Mouse (Mus musculus): ENCODE results near the gene R3hdm2. TPM values are rescaled to one million over a fixed set of nuclear protein-coding genes. Genes with fewer than 3 reads are reported as not detected.

R3hdm2 gene
- polyA plus RNA-seq (2014; fragmentation: Nextera tagmentation; extraction: Ambion mirVana) = 32.8 and 36.3 TPM in 2 replicates

DNA sequence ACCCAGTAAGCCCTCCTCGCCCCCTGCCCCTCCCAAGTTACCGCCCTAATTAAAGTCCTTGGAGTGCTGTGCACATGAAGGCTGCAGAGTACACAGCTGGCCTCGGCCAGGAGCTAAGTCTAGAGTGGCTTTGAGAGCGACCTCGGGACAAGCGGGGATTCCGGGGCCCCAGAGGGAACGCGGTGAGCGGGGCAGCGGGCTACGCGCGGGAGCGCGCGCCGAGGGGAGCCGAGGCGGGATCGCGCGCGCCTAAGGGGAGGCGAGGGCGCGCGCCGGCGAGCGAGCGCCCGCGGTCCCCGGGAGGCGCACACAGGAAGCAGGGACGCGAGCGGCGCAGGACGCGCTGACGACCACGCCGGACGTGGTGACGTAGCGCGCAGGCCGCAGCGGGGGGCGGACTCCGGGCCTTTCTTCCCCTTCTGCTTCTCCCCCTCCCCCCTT, at the start of gene R3hdm2:
TSS of gene R3hdm2 (plus strand) at position 77 of the 441 bp plus-strand sequence.
- ATAC-seq (ENCODE audit: insufficient number of reproducible peaks, insufficient read depth, low FRiP score, low read depth) = peak; percentile 97
- Histone ChIP-seq H3K9me3 (ENCODE audit: control insufficient read depth, low read length) (no peaks in the 10 kb centered on the region), H3K27me3 (ENCODE audit: control insufficient read depth, insufficient read depth, low read length) (no peaks in the 10 kb centered on the region), H3K4me3 (ENCODE audit: control insufficient read depth in 1 of 2, insufficient read depth in 1 of 2, low read depth in 1 of 2, low read length in 2 of 2) (peak within 1 kb of the TSS; percentile 64 to 71), H3K4me1 (ENCODE audit: control insufficient read depth in 2 of 2, insufficient read depth in 2 of 2, low read length in 2 of 2) (peaks cover 2 to 24% of the 10 kb centered on the region in 2 experiments), H3K36me3 (ENCODE audit: control insufficient read depth, insufficient read depth, low read length) (no peaks in the 10 kb centered on the region), H3K4me2 (ENCODE audit: low read length) (peak within 1 kb of the TSS; percentile 79), H3K9ac (ENCODE audit: low read length) (peak within 1 kb of the TSS; percentile 94), H3K27ac (replicated peaks in 1 of 2; ENCODE audit: control insufficient read depth in 1 of 2, insufficient read depth in 1 of 2, low read depth in 2 of 2, low read length in 2 of 2) (peak within 1 kb of the TSS; percentile 94 to 98)
- under 1% methylated on average over 38 of the region's 53 CpGs for WGBS

DNA sequence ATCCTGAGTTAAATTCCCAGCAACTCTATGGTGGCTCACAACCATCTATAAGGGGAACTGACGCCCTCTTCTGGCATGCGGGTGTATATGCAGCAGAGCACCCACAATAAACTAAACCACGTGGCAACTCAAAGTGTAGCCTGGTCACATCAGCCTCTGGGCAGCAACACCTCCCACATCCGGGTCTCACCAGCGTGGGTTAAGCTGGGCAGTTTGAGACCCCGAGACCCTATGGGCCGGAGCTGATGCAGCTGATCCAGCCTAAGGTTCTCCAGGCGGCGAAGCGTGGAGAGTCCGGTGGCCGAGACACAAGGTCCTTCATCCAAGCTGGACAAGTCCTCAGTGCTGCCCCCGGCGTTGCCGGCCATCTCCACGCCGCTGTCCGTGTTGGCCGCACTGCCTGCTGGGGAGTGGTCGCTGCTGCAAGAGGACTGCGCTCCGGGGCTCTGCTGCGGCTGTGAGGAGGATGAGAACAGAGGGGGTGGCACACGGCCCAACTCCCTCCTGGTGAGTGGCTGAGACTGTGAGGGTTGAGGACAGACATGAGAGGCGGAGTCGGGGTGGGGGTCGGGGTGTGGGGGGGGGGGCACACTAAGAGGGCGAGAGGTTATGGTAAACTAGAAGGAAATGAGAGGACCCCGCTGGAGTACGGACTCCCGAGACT, 47.8 kb upstream of the R3hdm2 start:
- peaks cover 48% of the 10 kb centered on the region for H3K27me3 ChIP-seq (ENCODE audit: control insufficient read depth, insufficient read depth, low read length)
- peak overlapping the region; percentile 0 to 25; a peak in 1 of 4 replicates for H3K4me3 ChIP-seq (ENCODE audit: control insufficient read depth in 1 of 2, insufficient read depth in 1 of 2, low read depth in 1 of 2, low read length in 2 of 2)
- H3K36me3 ChIP-seq (ENCODE audit: control insufficient read depth, insufficient read depth, low read length) = no peaks in the 10 kb centered on the region
- H3K4me1 ChIP-seq (ENCODE audit: control insufficient read depth in 2 of 2, insufficient read depth in 2 of 2, low read length in 2 of 2) = no peaks in the 10 kb centered on the region; a peak in 1 of 4 replicates
- no peaks in the 10 kb centered on the region for H3K9me3 ChIP-seq (ENCODE audit: control insufficient read depth, low read length)
- H3K27ac ChIP-seq (replicated peaks in 1 of 2; ENCODE audit: control insufficient read depth in 1 of 2, insufficient read depth in 1 of 2, low read depth in 2 of 2, low read length in 2 of 2) = no peak overlapping the region
- peak overlapping the region; percentile 25; the same call in 1 of the 2 replicates for H3K9ac ChIP-seq (ENCODE audit: low read length)
- ATAC-seq (ENCODE audit: insufficient number of reproducible peaks, insufficient read depth, low FRiP score, low read depth) = no peak
- 25% methylated on average over 31 of the region's 31 CpGs for WGBS
- peak overlapping the region; percentile 49 for H3K4me2 ChIP-seq (ENCODE audit: low read length)

DNA sequence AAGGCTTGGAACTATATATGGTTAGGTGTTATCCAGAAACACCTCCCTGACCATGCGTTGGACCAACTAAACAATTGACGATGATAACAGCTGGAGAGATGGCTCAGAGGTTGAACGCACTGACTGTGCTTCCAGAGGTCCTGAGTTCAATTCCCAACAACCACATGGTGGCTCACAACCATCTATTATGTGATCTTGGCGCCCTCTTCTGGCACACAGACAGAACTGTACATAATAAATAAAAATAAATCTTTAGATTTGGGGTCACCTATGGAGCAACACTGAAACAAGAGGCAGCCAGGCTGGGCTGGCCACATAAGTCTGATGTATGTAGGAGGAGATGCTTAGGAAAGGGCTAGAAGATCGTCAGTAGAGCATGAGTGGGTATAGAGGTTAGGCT, 47.0 kb upstream of the R3hdm2 start:
- H3K4me3 ChIP-seq (ENCODE audit: control insufficient read depth in 1 of 2, insufficient read depth in 1 of 2, low read depth in 1 of 2, low read length in 2 of 2) = no peak overlapping the region
- H3K9ac ChIP-seq (ENCODE audit: low read length) = no peak overlapping the region
- peaks cover 47% of the 10 kb centered on the region for H3K27me3 ChIP-seq (ENCODE audit: control insufficient read depth, insufficient read depth, low read length)
- no peak overlapping the region for H3K27ac ChIP-seq (replicated peaks in 1 of 2; ENCODE audit: control insufficient read depth in 1 of 2, insufficient read depth in 1 of 2, low read depth in 2 of 2, low read length in 2 of 2)
- WGBS = 55% methylated on average over 5 of the region's 5 CpGs
- H3K4me2 ChIP-seq (ENCODE audit: low read length) = no peak overlapping the region
- H3K36me3 ChIP-seq (ENCODE audit: control insufficient read depth, insufficient read depth, low read length) = no peaks in the 10 kb centered on the region
- H3K9me3 ChIP-seq (ENCODE audit: control insufficient read depth, low read length) = no peaks in the 10 kb centered on the region
- no peaks in the 10 kb centered on the region for H3K4me1 ChIP-seq (ENCODE audit: control insufficient read depth in 2 of 2, insufficient read depth in 2 of 2, low read length in 2 of 2)
- ATAC-seq (ENCODE audit: insufficient number of reproducible peaks, insufficient read depth, low FRiP score, low read depth) = no peak

DNA sequence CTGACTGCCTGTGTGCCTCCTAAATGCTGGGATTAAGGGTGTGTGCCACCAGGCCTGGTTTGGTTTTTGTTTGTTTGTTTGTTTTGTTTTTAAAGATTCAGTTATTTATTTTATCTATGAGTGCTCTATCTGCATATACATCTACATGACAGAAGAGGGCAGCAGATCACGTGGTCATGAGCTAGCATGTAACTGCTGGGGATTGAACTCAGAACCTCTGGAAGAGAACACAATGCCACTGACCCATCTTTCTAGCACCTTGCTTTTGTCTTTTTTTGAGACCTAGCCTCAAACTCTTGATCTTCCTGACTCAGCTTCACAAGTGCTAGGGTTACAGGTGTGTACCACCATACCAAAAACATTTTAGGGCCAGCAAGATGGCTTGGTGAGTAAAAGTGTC, 44.9 kb upstream of the R3hdm2 start:
- Histone ChIP-seq H3K4me1 (ENCODE audit: control insufficient read depth in 2 of 2, insufficient read depth in 2 of 2, low read length in 2 of 2) (peaks cover 5 to 7% of the 10 kb centered on the region in 2 experiments; a peak in 2 of 4 replicates), H3K4me2 (ENCODE audit: low read length) (no peak overlapping the region), H3K4me3 (ENCODE audit: control insufficient read depth in 1 of 2, insufficient read depth in 1 of 2, low read depth in 1 of 2, low read length in 2 of 2) (no peak overlapping the region), H3K27me3 (ENCODE audit: control insufficient read depth, insufficient read depth, low read length) (peaks cover 32% of the 10 kb centered on the region), H3K9me3 (ENCODE audit: control insufficient read depth, low read length) (no peaks in the 10 kb centered on the region), H3K9ac (ENCODE audit: low read length) (no peak overlapping the region), H3K36me3 (ENCODE audit: control insufficient read depth, insufficient read depth, low read length) (no peaks in the 10 kb centered on the region), H3K27ac (replicated peaks in 1 of 2; ENCODE audit: control insufficient read depth in 1 of 2, insufficient read depth in 1 of 2, low read depth in 2 of 2, low read length in 2 of 2) (no peak overlapping the region)
- no peak for ATAC-seq (ENCODE audit: insufficient number of reproducible peaks, insufficient read depth, low FRiP score, low read depth)
- WGBS = 46% methylated on average over 1 of the region's 1 CpGs

DNA sequence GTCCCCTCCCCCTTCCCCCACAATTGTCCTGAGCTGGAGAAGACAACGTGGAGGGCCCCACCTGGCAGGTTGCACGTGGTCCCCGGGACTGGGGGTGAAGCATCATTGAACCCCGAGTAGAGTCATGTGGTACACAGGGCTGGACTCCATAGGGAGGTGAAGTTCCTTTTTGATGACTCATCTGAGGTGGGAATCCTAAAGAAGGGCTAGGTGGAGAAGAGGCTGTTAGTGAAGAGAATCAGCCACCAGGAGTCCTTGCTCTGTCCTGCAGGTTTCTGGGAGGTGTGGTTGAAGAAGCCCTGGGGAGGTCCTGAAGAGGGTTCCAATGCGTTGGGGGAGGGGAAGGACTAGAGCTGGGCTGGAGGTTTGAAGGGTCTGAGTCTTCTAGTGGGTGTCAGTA, 43.2 kb upstream of the R3hdm2 start:
- ATAC-seq (ENCODE audit: insufficient number of reproducible peaks, insufficient read depth, low FRiP score, low read depth) = no peak
- 54% methylated on average over 5 of the region's 5 CpGs for WGBS
- Histone ChIP-seq H3K9ac (ENCODE audit: low read length) (no peak overlapping the region), H3K27ac (replicated peaks in 1 of 2; ENCODE audit: control insufficient read depth in 1 of 2, insufficient read depth in 1 of 2, low read depth in 2 of 2, low read length in 2 of 2) (no peak overlapping the region), H3K4me1 (ENCODE audit: control insufficient read depth in 2 of 2, insufficient read depth in 2 of 2, low read length in 2 of 2) (peaks cover 9 to 15% of the 10 kb centered on the region in 2 experiments; a peak in 3 of 4 replicates), H3K36me3 (ENCODE audit: control insufficient read depth, insufficient read depth, low read length) (no peaks in the 10 kb centered on the region), H3K4me2 (ENCODE audit: low read length) (no peak overlapping the region), H3K4me3 (ENCODE audit: control insufficient read depth in 1 of 2, insufficient read depth in 1 of 2, low read depth in 1 of 2, low read length in 2 of 2) (no peak overlapping the region), H3K27me3 (ENCODE audit: control insufficient read depth, insufficient read depth, low read length) (peaks cover 34% of the 10 kb centered on the region), H3K9me3 (ENCODE audit: control insufficient read depth, low read length) (no peaks in the 10 kb centered on the region)

DNA sequence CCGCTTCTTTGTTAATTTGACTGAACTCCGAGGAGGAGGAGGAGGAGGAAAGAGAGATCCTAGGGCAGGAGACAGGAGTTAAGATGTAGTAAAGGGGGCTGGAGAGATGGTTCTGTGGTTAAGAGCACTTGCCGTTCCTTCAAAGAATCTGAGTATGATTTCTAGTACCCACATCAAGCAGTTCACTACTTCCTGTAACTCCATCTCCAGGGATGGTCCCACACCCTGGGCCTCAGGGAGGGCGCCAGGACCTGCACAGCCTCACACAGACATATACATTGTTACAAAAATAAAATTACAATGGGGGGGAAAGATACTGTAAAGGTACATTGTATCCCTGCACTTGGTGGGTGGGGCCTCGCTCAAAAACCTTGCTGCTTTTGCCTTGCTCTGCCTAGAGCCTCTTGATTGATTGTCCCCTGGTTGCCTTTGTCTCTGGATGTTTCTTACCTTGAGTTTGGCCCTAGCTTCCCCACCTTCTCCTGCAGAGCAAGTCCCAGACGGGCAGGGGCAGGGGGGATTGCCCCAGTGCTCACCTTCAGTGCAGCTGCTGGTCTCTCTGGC, 42.5 kb upstream of the R3hdm2 start:
- WGBS = 77% methylated on average over 6 of the region's 6 CpGs
- Histone ChIP-seq H3K4me3 (ENCODE audit: control insufficient read depth in 1 of 2, insufficient read depth in 1 of 2, low read depth in 1 of 2, low read length in 2 of 2) (no peak overlapping the region), H3K4me2 (ENCODE audit: low read length) (no peak overlapping the region), H3K9ac (ENCODE audit: low read length) (no peak overlapping the region), H3K9me3 (ENCODE audit: control insufficient read depth, low read length) (no peaks in the 10 kb centered on the region), H3K27ac (replicated peaks in 1 of 2; ENCODE audit: control insufficient read depth in 1 of 2, insufficient read depth in 1 of 2, low read depth in 2 of 2, low read length in 2 of 2) (no peak overlapping the region), H3K4me1 (ENCODE audit: control insufficient read depth in 2 of 2, insufficient read depth in 2 of 2, low read length in 2 of 2) (peaks cover 11 to 15% of the 10 kb centered on the region in 2 experiments; a peak in 3 of 4 replicates), H3K36me3 (ENCODE audit: control insufficient read depth, insufficient read depth, low read length) (no peaks in the 10 kb centered on the region), H3K27me3 (ENCODE audit: control insufficient read depth, insufficient read depth, low read length) (peaks cover 30% of the 10 kb centered on the region)
- ATAC-seq (ENCODE audit: insufficient number of reproducible peaks, insufficient read depth, low FRiP score, low read depth) = no peak

DNA sequence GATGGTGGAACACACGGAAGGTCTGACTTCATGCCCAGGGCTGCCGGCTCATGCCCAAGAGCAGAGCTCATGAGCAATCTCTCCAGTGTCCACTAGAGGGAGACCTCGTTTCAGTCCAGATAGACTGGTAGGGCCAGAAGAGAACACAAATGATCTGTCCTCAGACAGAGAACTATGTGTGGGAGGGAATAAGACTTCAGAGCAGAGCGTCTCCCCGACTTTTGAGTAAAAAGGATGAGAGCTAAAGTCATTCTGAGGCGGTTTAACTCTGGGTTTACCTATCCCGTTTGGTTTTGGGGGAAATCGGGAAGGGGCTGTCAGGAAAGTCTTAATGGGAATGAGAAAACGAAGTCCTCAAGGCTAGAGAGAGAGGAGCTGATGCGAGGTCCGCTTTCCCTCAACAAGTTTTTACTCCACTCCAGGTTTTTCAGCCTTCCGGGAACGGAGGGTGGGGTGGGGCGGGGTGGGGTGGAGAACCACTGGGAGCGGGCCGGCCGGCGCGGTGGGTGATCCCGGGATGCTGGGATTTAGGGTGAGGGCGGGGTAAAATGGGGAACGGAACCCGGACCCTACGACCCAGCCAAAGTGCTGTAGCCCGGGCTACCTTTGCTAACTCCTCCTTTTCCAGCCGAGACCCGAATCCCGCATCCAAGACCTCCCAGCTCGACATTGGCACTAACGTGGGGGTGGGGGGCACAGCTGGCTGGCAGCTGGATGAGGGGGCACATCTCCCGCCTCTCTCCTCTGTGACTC, 41.0 kb upstream of the R3hdm2 start:
- peak; percentile 44; the same call in 1 of the 2 replicates for ATAC-seq (ENCODE audit: insufficient number of reproducible peaks, insufficient read depth, low FRiP score, low read depth)

More for the DNA sequence above, 41.0 kb upstream of the R3hdm2 start:
- H3K4me1 ChIP-seq (ENCODE audit: control insufficient read depth in 2 of 2, insufficient read depth in 2 of 2, low read length in 2 of 2) = peaks cover 11 to 15% of the 10 kb centered on the region in 2 experiments; a peak in 3 of 4 replicates
- H3K27me3 ChIP-seq (ENCODE audit: control insufficient read depth, insufficient read depth, low read length) = peaks cover 30% of the 10 kb centered on the region
- H3K9me3 ChIP-seq (ENCODE audit: control insufficient read depth, low read length) = no peaks in the 10 kb centered on the region
- H3K4me2 ChIP-seq (ENCODE audit: low read length) = peak overlapping the region; percentile 95
- WGBS = under 1% methylated on average over 29 of the region's 31 CpGs
- no peaks in the 10 kb centered on the region for H3K36me3 ChIP-seq (ENCODE audit: control insufficient read depth, insufficient read depth, low read length)
- H3K9ac ChIP-seq (ENCODE audit: low read length) = peak overlapping the region; percentile 51
- peak overlapping the region; percentile 42 to 46 for H3K4me3 ChIP-seq (ENCODE audit: control insufficient read depth in 1 of 2, insufficient read depth in 1 of 2, low read depth in 1 of 2, low read length in 2 of 2)
- no peak overlapping the region for H3K27ac ChIP-seq (replicated peaks in 1 of 2; ENCODE audit: control insufficient read depth in 1 of 2, insufficient read depth in 1 of 2, low read depth in 2 of 2, low read length in 2 of 2)

All from heart, embryonic 14.5 days (tissue).